Mouse (Mus musculus) liver, embryonic 14.5 days (tissue): ENCODE measurements around the gene Bmp3. TPM values are rescaled to one million over a fixed set of nuclear protein-coding genes. Genes with fewer than 3 reads are reported as not detected.

Experiments used
- ATAC-seq: fragments of 200-750 bp; cut with Nextera tagmentation; 2 replicates; pipeline ENCODE4 v1.8.0; 2017; ENCODE audit warnings: moderate number of reproducible peaks, mild to moderate bottlenecking, moderate library complexity; ENCODE audit not compliant: insufficient read depth
- DNase-seq, 3 experiments: peaks; one replicate each; pipeline ENCODE4 v3.0.0-alpha.2; 2012 to 2013; ENCODE audit warnings: low read depth in 3 of 3, low spot score in 3 of 3
- H3K27ac ChIP-seq: fragments of 300-500 bp; sonication (generic); 2 replicates; pipeline ENCODE4 v1.5.1; 2014; ENCODE audit warnings: moderate library complexity, mild to moderate bottlenecking, control low read depth, inconsistent platforms
- H3K27me3 ChIP-seq: fragments of 300-500 bp; sonication (generic); 2 replicates; pipeline ENCODE4 v1.6.1; 2014; ENCODE audit warnings: mild to moderate bottlenecking, low read length, moderate library complexity; ENCODE audit not compliant: control insufficient read depth, insufficient read depth
- H3K36me3 ChIP-seq: fragments of 300-500 bp; sonication (generic); replicated peaks from 2 replicates; pipeline ENCODE4 v1.6.1; 2014; ENCODE audit warnings: low read depth; ENCODE audit not compliant: control insufficient read depth, insufficient read depth
- H3K4me1 ChIP-seq, 2 experiments: fragments of 200-500 bp in 1 of 2; fragments of 300-500 bp in 1 of 2; sonication (generic) in 1 of 2; replicated peaks; 2 replicates each; pipeline ENCODE4 v1.6.1; 2012 to 2014; ENCODE audit warnings: antibody characterized with exemption in 1 of 2, inconsistent platforms in 1 of 2, low read length in 1 of 2; ENCODE audit not compliant: control insufficient read depth in 2 of 2, insufficient read depth in 2 of 2
- H3K4me2 ChIP-seq: fragments of 300-500 bp; sonication (generic); 2 replicates; pipeline ENCODE4 v1.6.1; 2014; ENCODE audit warnings: low read depth, mild to moderate bottlenecking, control low read depth, moderate library complexity
- H3K4me3 ChIP-seq, 2 experiments: fragments of 200-500 bp in 1 of 2; fragments of 300-500 bp in 1 of 2; sonication (generic) in 1 of 2; 2 replicates each; pipeline ENCODE4 v1.5.1; 2012 to 2014; ENCODE audit warnings: low read depth in 2 of 2, low read length in 2 of 2, mild to moderate bottlenecking in 2 of 2, control low read depth in 1 of 2, inconsistent platforms in 1 of 2, moderate library complexity in 1 of 2; ENCODE audit not compliant: insufficient read depth in 1 of 2
- H3K9ac ChIP-seq: fragments of 300-500 bp; sonication (generic); replicated peaks from 2 replicates; pipeline ENCODE4 v1.6.1; 2014; ENCODE audit warnings: mild to moderate bottlenecking, control low read depth, moderate library complexity
- H3K9me3 ChIP-seq: fragments of 300-500 bp; sonication (generic); 2 replicates; pipeline ENCODE4 v1.6.1; 2016; ENCODE audit warnings: low read length, mixed read lengths; ENCODE audit not compliant: control insufficient read depth
- CTCF ChIP-seq: IDR thresholded peaks from 2 replicates; pipeline ENCODE4 v1.5.1; 2016; ENCODE audit warnings: antibody characterized with exemption, low read depth, control low read depth
- EP300 ChIP-seq: IDR thresholded peaks from 2 replicates; pipeline ENCODE4 v1.6.1; 2016; ENCODE audit warnings: antibody characterized with exemption, low read depth
- WGBS: fragments of 180-500 bp; shearing (Covaris S2); extraction: QIAGEN DNeasy Blood & Tissue Kit; methylation state at CpG from one replicate; pipeline ENCODE4 v1.1.7; 2014; ENCODE audit not compliant: insufficient replicate concordance; 5-methylcytosine and 5-hydroxymethylcytosine counted together
- polyA plus RNA-seq, 2 experiments: library from polyadenylated mRNA; depleted of rRNA in 1 of 2; stranded (reverse) in 1 of 2; unstranded in 1 of 2; fragments of >200 nt; fragmentation: Nextera tagmentation in 1 of 2; extraction: Ambion mirVana in 1 of 2; gene quantifications; 2 replicates each; pipeline versions ENCODE4 v1.2.1 to v1.2.3; 2012 to 2014

Gene Bmp3
- polyA plus RNA-seq, 2 experiments: 0.04 TPM; not detected in 1

- Histone ChIP-seq H3K27ac (no peak overlapping the region), H3K4me1 (no peaks in the 10 kb centered on the region), H3K9ac (no peak overlapping the region), H3K27me3 (no peaks in the 10 kb centered on the region), H3K4me3 (no peak overlapping the region), H3K9me3 (no peaks in the 10 kb centered on the region), H3K4me2 (no peak overlapping the region), H3K36me3 (no peaks in the 10 kb centered on the region)
- TF ChIP-seq EP300 (no peak), CTCF (no peak)
- ATAC-seq (no peak), DNase-seq (no peak)
Observed at GRCm38 (mm10) chr5:98897946-98898345, 43.7 kb downstream of the Bmp3 start.

- Histone ChIP-seq H3K36me3 (no peaks in the 10 kb centered on the region), H3K9me3 (no peaks in the 10 kb centered on the region), H3K27me3 (no peaks in the 10 kb centered on the region), H3K9ac (no peak overlapping the region), H3K4me2 (no peak overlapping the region), H3K4me1 (no peaks in the 10 kb centered on the region), H3K4me3 (no peak overlapping the region), H3K27ac (no peak overlapping the region)
- ATAC-seq: no peak
- TF ChIP-seq CTCF: no peak
- no peak for TF ChIP-seq EP300
- 57% methylated on average over 5 of the region's 5 CpGs for WGBS
- DNase-seq: no peak
Observed at GRCm38 (mm10) chr5:98900926-98901325, 46.7 kb downstream of the Bmp3 start.

- Histone ChIP-seq H3K36me3 (no peaks in the 10 kb centered on the region), H3K9me3 (no peaks in the 10 kb centered on the region), H3K9ac (no peak overlapping the region), H3K4me3 (no peak overlapping the region), H3K27ac (no peak overlapping the region), H3K4me1 (no peaks in the 10 kb centered on the region), H3K4me2 (no peak overlapping the region), H3K27me3 (no peaks in the 10 kb centered on the region)
- WGBS: 58% methylated on average over 4 of the region's 4 CpGs
- TF ChIP-seq EP300 (no peak), CTCF (no peak)
- DNase-seq (no peak), ATAC-seq (no peak)
Observed at GRCm38 (mm10) chr5:98902339-98902738, 48.1 kb downstream of the Bmp3 start.

GRCm38 (mm10) chr5:98918716-98919115 is 64.5 kb downstream of the Bmp3 start:
- ATAC-seq: no peak
- 75% methylated on average over 5 of the region's 5 CpGs for WGBS
- no peaks in the 10 kb centered on the region for H3K36me3 ChIP-seq

GRCm38 (mm10) chr5:98921608-98922007 is 67.4 kb downstream of the Bmp3 start:
- no peak overlapping the region for H3K4me2 ChIP-seq
- TF ChIP-seq CTCF (no peak), EP300 (no peak)
- 66% methylated on average over 1 of the region's 1 CpGs for WGBS
- no peak for ATAC-seq
- no peaks in the 10 kb centered on the region for H3K36me3 ChIP-seq
- H3K4me1 ChIP-seq: no peaks in the 10 kb centered on the region
- DNase-seq: no peak
- H3K9ac ChIP-seq: no peak overlapping the region
- no peak overlapping the region for H3K4me3 ChIP-seq
- H3K27me3 ChIP-seq: no peaks in the 10 kb centered on the region
- H3K27ac ChIP-seq: no peak overlapping the region
- no peaks in the 10 kb centered on the region for H3K9me3 ChIP-seq

More at GRCm38 (mm10) chr5:98918716-98919115, 64.5 kb downstream of the Bmp3 start:
- DNase-seq: no peak
- no peak overlapping the region for H3K4me2 ChIP-seq
- no peak overlapping the region for H3K4me3 ChIP-seq
- H3K9ac ChIP-seq: no peak overlapping the region
- H3K4me1 ChIP-seq: no peaks in the 10 kb centered on the region
- no peaks in the 10 kb centered on the region for H3K27me3 ChIP-seq
- TF ChIP-seq CTCF (no peak), EP300 (no peak)
- H3K9me3 ChIP-seq: no peaks in the 10 kb centered on the region
- no peak overlapping the region for H3K27ac ChIP-seq
